In genomic region chr5:134340101-134340522, GRCm38 (mm10) we compare ENCODE assay signal across 20 mouse cellular contexts. TPM values are rescaled to one million over a fixed set of nuclear protein-coding genes. Genes with fewer than 3 reads are reported as not detected.
DNase-seq lines count a peak whose midpoint lies in the region; ATAC-seq and TF ChIP-seq lines count a peak whose summit lies in the region.
"Had no signal": no experiment of that assay in that cellular context is flagged by ENCODE, and none has a peak within 500 bp of the region (broad histone marks: within the 10 kb centered on the region; RNA-seq: fewer than 3 reads in every experiment).

No protein-coding gene starts in this region.

- H3K27ac ChIP-seq in intestine, embryonic 16.5 days (ENCODE audit: low read length): no peak overlapping the region
- no peak overlapping the region for H3K27ac ChIP-seq in intestine, embryonic 15.5 days
- no peak overlapping the region for H3K27ac ChIP-seq in embryonic facial prominence, embryonic 14.5 days (replicated peaks; ENCODE audit: low read depth, low read length)
- H3K27ac ChIP-seq in layer of hippocampus, adult 2 months: no peak overlapping the region
- H3K27ac ChIP-seq: heart, adult 2 months; hindbrain, embryonic 13.5 days; limb, embryonic 15.5 days; macrophage; midbrain, embryonic 13.5 days; neural tube, embryonic 15.5 days had no signal

- peak; percentile 97 for DNase-seq in ES-CJ7 (ENCODE audit: low read depth, low spot score)
- no peak for DNase-seq in embryonic facial prominence, embryonic 14.5 days (ENCODE audit: low spot score)
- DNase-seq in kidney, postnatal 10 days: peak; percentile 30
- DNase-seq in cerebellum, adult 9-10 months: no peak
- DNase-seq in layer of hippocampus, adult 2 months (ENCODE audit: low spot score in 2 of 2): no peak
- DNase-seq: adrenal gland, adult 2 months; cerebellum, postnatal 25 days; gastrocnemius, postnatal 10 days; heart, adult 2 months; heart, postnatal 10 days; lung, adult 2 months; thymus, postnatal 36 days had no signal

- ATAC-seq in intestine, embryonic 16.5 days: 0 out of 2 replicates have a peak, but pooled peaks have one; percentile 29
- no peak for ATAC-seq in intestine, embryonic 15.5 days
- ATAC-seq in embryonic facial prominence, embryonic 14.5 days (ENCODE audit: low read depth): peak; percentile 51; the same call in 1 of the 2 replicates
- ATAC-seq: midbrain, embryonic 13.5 days had no signal

- WGBS in intestine, embryonic 16.5 days: 31% methylated on average over 6 of the region's 6 CpGs
- 31% methylated on average over 6 of the region's 6 CpGs for WGBS in intestine, embryonic 15.5 days
- WGBS in embryonic facial prominence, embryonic 14.5 days: 31% methylated on average over 6 of the region's 6 CpGs

- H3K9me3 ChIP-seq in intestine, embryonic 16.5 days (ENCODE audit: control insufficient read depth, low read length): no peaks in the 10 kb centered on the region
- no peaks in the 10 kb centered on the region for H3K9me3 ChIP-seq in intestine, embryonic 15.5 days
- H3K9me3 ChIP-seq in embryonic facial prominence, embryonic 14.5 days (ENCODE audit: control insufficient read depth, low read length): no peaks in the 10 kb centered on the region
- H3K9me3 ChIP-seq: hindbrain, embryonic 13.5 days; limb, embryonic 15.5 days; midbrain, embryonic 13.5 days; neural tube, embryonic 15.5 days had no signal

- no peaks in the 10 kb centered on the region for H3K36me3 ChIP-seq in intestine, embryonic 16.5 days (ENCODE audit: control insufficient read depth, insufficient read depth, low read length)
- no peaks in the 10 kb centered on the region for H3K36me3 ChIP-seq in intestine, embryonic 15.5 days
- H3K36me3 ChIP-seq in embryonic facial prominence, embryonic 14.5 days (ENCODE audit: control insufficient read depth, insufficient read depth, low read length): no peaks in the 10 kb centered on the region
- H3K36me3 ChIP-seq: hindbrain, embryonic 13.5 days; limb, embryonic 15.5 days; midbrain, embryonic 13.5 days; neural tube, embryonic 15.5 days had no signal

- no peak overlapping the region for H3K4me2 ChIP-seq in intestine, embryonic 16.5 days (ENCODE audit: low read depth, low read length)
- no peak overlapping the region for H3K4me2 ChIP-seq in intestine, embryonic 15.5 days (replicated peaks)
- H3K4me2 ChIP-seq in embryonic facial prominence, embryonic 14.5 days (ENCODE audit: low read depth, low read length): no peak overlapping the region
- H3K4me2 ChIP-seq: hindbrain, embryonic 13.5 days; limb, embryonic 15.5 days; midbrain, embryonic 13.5 days; neural tube, embryonic 15.5 days had no signal

- no peaks in the 10 kb centered on the region for H3K4me1 ChIP-seq in intestine, embryonic 16.5 days (ENCODE audit: control insufficient read depth, insufficient read depth, low read length)
- no peaks in the 10 kb centered on the region for H3K4me1 ChIP-seq in intestine, embryonic 15.5 days (replicated peaks)
- H3K4me1 ChIP-seq in embryonic facial prominence, embryonic 14.5 days (ENCODE audit: control insufficient read depth, insufficient read depth, low read length): no peaks in the 10 kb centered on the region
- H3K4me1 ChIP-seq: hindbrain, embryonic 13.5 days; midbrain, embryonic 13.5 days; neural tube, embryonic 15.5 days had no signal

- TF ChIP-seq CTCF in layer of hippocampus, adult 2 months (conservative IDR thresholded peaks at IDR 0.05): no peak

- H3K27me3 ChIP-seq in intestine, embryonic 16.5 days (replicated peaks; ENCODE audit: control insufficient read depth, insufficient read depth, low read length): no peaks in the 10 kb centered on the region
- no peaks in the 10 kb centered on the region for H3K27me3 ChIP-seq in intestine, embryonic 15.5 days (replicated peaks)
- no peaks in the 10 kb centered on the region for H3K27me3 ChIP-seq in embryonic facial prominence, embryonic 14.5 days (replicated peaks; ENCODE audit: control insufficient read depth, insufficient read depth, low read length)
- H3K27me3 ChIP-seq: hindbrain, embryonic 13.5 days; limb, embryonic 15.5 days; midbrain, embryonic 13.5 days; neural tube, embryonic 15.5 days had no signal

- no peak overlapping the region for H3K9ac ChIP-seq in intestine, embryonic 16.5 days (ENCODE audit: low read depth, low read length)
- H3K9ac ChIP-seq in intestine, embryonic 15.5 days: no peak overlapping the region
- no peak overlapping the region for H3K9ac ChIP-seq in embryonic facial prominence, embryonic 14.5 days (ENCODE audit: low read depth, low read length)
- H3K9ac ChIP-seq: hindbrain, embryonic 13.5 days; limb, embryonic 15.5 days; midbrain, embryonic 13.5 days; neural tube, embryonic 15.5 days had no signal

- no peak overlapping the region for H3K4me3 ChIP-seq in intestine, embryonic 16.5 days (ENCODE audit: low read length)
- H3K4me3 ChIP-seq in intestine, embryonic 15.5 days (replicated peaks): no peak overlapping the region
- H3K4me3 ChIP-seq in embryonic facial prominence, embryonic 14.5 days (ENCODE audit: low read depth, low read length): no peak overlapping the region
- H3K4me3 ChIP-seq in layer of hippocampus, adult 2 months: no peak overlapping the region
- H3K4me3 ChIP-seq: heart, adult 2 months; hindbrain, embryonic 13.5 days; limb, embryonic 15.5 days; midbrain, embryonic 13.5 days; myocyte; neural tube, embryonic 15.5 days had no signal

RNA-seq across cellular contexts. Expression of gene Gtf2i, which starts 25.6 kb away (rescaled TPM):
- polyA plus RNA-seq in intestine, embryonic 16.5 days (2015; fragmentation: Nextera tagmentation; extraction: Ambion mirVana): 86.7 and 91.5 TPM in 2 replicates
- polyA plus RNA-seq in intestine, embryonic 15.5 days (2015; fragmentation: Nextera tagmentation; extraction: Ambion mirVana): 125 and 137 TPM in 2 replicates
- 141 and 168 TPM in 2 replicates for polyA plus RNA-seq in embryonic facial prominence, embryonic 14.5 days (2014; fragmentation: Nextera tagmentation; extraction: Ambion mirVana)
- 100 to 1,000 TPM; 222 to 227 TPM for total RNA-seq in layer of hippocampus, adult 2 months (2021)

Comparison
In these comparisons a context has a peak if more than half of its experiments do, and no peak if none do; other contexts are left out.
1. DNase-seq: peak in ES-CJ7 (single experiment) and kidney, postnatal 10 days (single experiment); none in embryonic facial prominence, embryonic 14.5 days (single experiment), cerebellum, adult 9-10 months (single experiment) and layer of hippocampus, adult 2 months (0 of 2).